26 mouse cellular contexts compared by ENCODE assay signal in the genomic region with DNA sequence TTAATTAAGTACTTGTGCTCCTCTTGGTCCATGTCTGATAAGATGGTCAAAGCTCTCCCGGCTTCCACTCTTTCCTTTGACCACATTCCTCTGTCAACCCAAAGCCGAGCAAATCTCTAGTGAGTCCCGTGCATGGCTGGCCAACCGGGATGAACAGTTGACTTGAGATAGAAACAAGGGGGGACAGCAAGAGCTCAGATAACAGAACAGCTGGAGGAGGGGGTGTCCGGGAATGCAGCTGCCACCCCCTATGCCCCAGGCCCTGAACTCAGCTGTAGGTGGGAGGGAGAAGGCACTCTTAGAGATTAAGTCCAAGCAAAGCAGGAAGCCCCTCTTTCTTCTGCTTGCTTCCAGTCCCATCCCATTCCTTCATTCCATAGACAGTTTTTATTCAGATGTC. TPM values are rescaled to one million over a fixed set of nuclear protein-coding genes. Genes with fewer than 3 reads are reported as not detected.
DNase-seq lines count a peak whose midpoint lies in the region; ATAC-seq and TF ChIP-seq lines count a peak whose summit lies in the region.
"Had no signal": no experiment of that assay in that cellular context is flagged by ENCODE, and none has a peak within 500 bp of the region (broad histone marks: within the 10 kb centered on the region; RNA-seq: fewer than 3 reads in every experiment).

No protein-coding gene starts in this region.

- intact Hi-C loops in heart, adult 2 months (cut with DNase I): no loop called here
- intact Hi-C loops in heart, postnatal 10 days (cut with DNase I): no loop called here

- in situ Hi-C loops in Patski (cut with MboI; ENCODE audit: low pct_unique_long_range_greater_than_20kb): no loop called here

- no peaks in the 10 kb centered on the region for H3K79me2 ChIP-seq in heart, adult 2 months (replicated peaks; ENCODE audit: control insufficient read depth, insufficient read depth, low read length)

- peaks cover 2% of the 10 kb centered on the region; the same call in 1 of the 2 replicates for H3K36me3 ChIP-seq in heart, adult 2 months (ENCODE audit: control insufficient read depth, insufficient read depth, low read length)
- no peaks in the 10 kb centered on the region for H3K36me3 ChIP-seq in kidney, embryonic 15.5 days
- H3K36me3 ChIP-seq in heart, postnatal 0 days (replicated peaks; ENCODE audit: control insufficient read depth, insufficient read depth, low read length): no peaks in the 10 kb centered on the region
- H3K36me3 ChIP-seq: limb, embryonic 15.5 days; midbrain, embryonic 12.5 days; neural tube, embryonic 12.5 days had no signal

- no peaks in the 10 kb centered on the region for H3K27me3 ChIP-seq in heart, adult 2 months (ENCODE audit: control insufficient read depth, insufficient read depth, low read length)
- no peaks in the 10 kb centered on the region for H3K27me3 ChIP-seq in kidney, embryonic 15.5 days
- no peaks in the 10 kb centered on the region for H3K27me3 ChIP-seq in Patski
- no peaks in the 10 kb centered on the region for H3K27me3 ChIP-seq in heart, postnatal 0 days (ENCODE audit: control insufficient read depth, insufficient read depth, low read length)
- H3K27me3 ChIP-seq: limb, embryonic 15.5 days; midbrain, embryonic 12.5 days; neural tube, embryonic 12.5 days had no signal

- H3K9me3 ChIP-seq in kidney, embryonic 15.5 days (replicated peaks): no peaks in the 10 kb centered on the region
- H3K9me3 ChIP-seq in heart, postnatal 0 days (replicated peaks; ENCODE audit: control insufficient read depth, low read length): no peaks in the 10 kb centered on the region
- H3K9me3 ChIP-seq: limb, embryonic 15.5 days; midbrain, embryonic 12.5 days; neural tube, embryonic 12.5 days had no signal

- no peak overlapping the region for H3K4me2 ChIP-seq in kidney, embryonic 15.5 days
- H3K4me2 ChIP-seq in heart, postnatal 0 days (ENCODE audit: low read depth, low read length): no peak overlapping the region
- H3K4me2 ChIP-seq: limb, embryonic 15.5 days; midbrain, embryonic 12.5 days; neural tube, embryonic 12.5 days had no signal

- no peak for TF ChIP-seq EP300 in heart, adult 2 months (IDR thresholded peaks at IDR 0.05; ENCODE audit: insufficient read depth, low read depth, low read length)
- no peak for TF ChIP-seq EP300 in heart, postnatal 0 days (IDR thresholded peaks at IDR 0.05; ENCODE audit: low read depth)

- CTCF ChIA-PET in Patski (lab: Charles Lee): interaction anchor here (1.0 to 2.5 kb wide), 3 partner anchors 9 to 19 kb away, joined by 4 to 10 read pairs (median 7); no protein-coding TSS in a partner anchor

- peak; percentile 56; the same call in 1 of the 2 replicates for ATAC-seq in kidney, embryonic 15.5 days (replicated peaks; ENCODE audit: low FRiP score)
- ATAC-seq in Patski: peak; percentile 7
- no peak for ATAC-seq in heart, postnatal 0 days (ENCODE audit: insufficient read depth, low read depth)
- ATAC-seq: forebrain, embryonic 14.5 days had no signal

- no peak for TF ChIP-seq CTCF in heart, adult 2 months (IDR thresholded peaks at IDR 0.05)
- TF ChIP-seq CTCF in Patski (IDR thresholded peaks at IDR 0.05): no peak
- no peak for TF ChIP-seq CTCF in heart, postnatal 0 days (IDR thresholded peaks at IDR 0.05; ENCODE audit: low read depth)

- DNase-seq in heart, adult 2 months: no peak
- DNase-seq in heart, postnatal 10 days: no peak
- DNase-seq in kidney, postnatal 36 days: no peak
- DNase-seq in Patski (ENCODE audit: low read depth, low spot score) (no peak), MN1 (ENCODE audit: low spot score) (no peak)
- DNase-seq in heart, postnatal 0 days (ENCODE audit: low spot score): no peak
- DNase-seq: cerebellum, adult 9-10 months; gastrocnemius, postnatal 25 days; kidney, adult 18-20 months; layer of hippocampus, adult 9-11 months; thymus, postnatal 4 days had no signal

- H3K9ac ChIP-seq in heart, adult 2 months (ENCODE audit: low read depth, low read length): no peak overlapping the region
- H3K9ac ChIP-seq in kidney, embryonic 15.5 days: no peak overlapping the region
- H3K9ac ChIP-seq in heart, postnatal 0 days (replicated peaks; ENCODE audit: low read depth, low read length): no peak overlapping the region
- H3K9ac ChIP-seq: limb, embryonic 15.5 days; midbrain, embryonic 12.5 days; neural tube, embryonic 12.5 days had no signal

- no peak for TF ChIP-seq POLR2A in heart, adult 2 months (IDR thresholded peaks at IDR 0.05; ENCODE audit: insufficient read depth, low read depth, low read length)

- H3K27ac ChIP-seq in heart, adult 2 months: peak overlapping the region; percentile 79
- peak overlapping the region; percentile 14; the same call in 1 of the 2 replicates for H3K27ac ChIP-seq in kidney, embryonic 15.5 days
- H3K27ac ChIP-seq in heart, postnatal 0 days (ENCODE audit: low read depth): peak overlapping the region; percentile 74
- H3K27ac ChIP-seq: midbrain, embryonic 12.5 days; neural tube, embryonic 12.5 days had no signal

- H3K4me3 ChIP-seq in heart, adult 2 months: no peak overlapping the region
- H3K4me3 ChIP-seq in kidney, embryonic 15.5 days (replicated peaks): no peak overlapping the region
- no peak overlapping the region for H3K4me3 ChIP-seq in heart, postnatal 0 days (ENCODE audit: low read depth, low read length)
- H3K4me3 ChIP-seq: limb, embryonic 15.5 days; midbrain, embryonic 12.5 days; neural tube, embryonic 12.5 days had no signal

- H3K4me1 ChIP-seq in heart, adult 2 months (ENCODE audit: control insufficient read depth, insufficient read depth, low read length): peaks cover 27% of the 10 kb centered on the region
- peaks cover 38% of the 10 kb centered on the region for H3K4me1 ChIP-seq in kidney, embryonic 15.5 days
- H3K4me1 ChIP-seq in heart, postnatal 0 days (ENCODE audit: control insufficient read depth, insufficient read depth): peaks cover 34% of the 10 kb centered on the region
- H3K4me1 ChIP-seq: neural tube, embryonic 12.5 days had no signal

- WGBS in heart, adult 2 months: 16% methylated on average over 5 of the region's 5 CpGs
- 30% methylated on average over 5 of the region's 5 CpGs for WGBS in kidney, embryonic 15.5 days
- WGBS in heart, postnatal 0 days: 9% methylated on average over 5 of the region's 5 CpGs

- POLR2A ChIA-PET in Patski (lab: Charles Lee): interaction anchor here (1.4 kb wide), 2 partner anchors 8 to 9 kb away, joined by 4 to 6 read pairs; no protein-coding TSS in a partner anchor

RNA-seq across cellular contexts. Expression of a gene that starts 2.0 kb away (rescaled TPM):
- 10 to 100 TPM; 36.7 to 38.6 TPM for total RNA-seq in heart, adult 2 months (2021)
- polyA plus RNA-seq in heart, adult 2 months (2012; rRNA removed): 39.9 and 54.4 TPM in 2 replicates
- 10 to 100 TPM; 89.3 to 99.0 TPM for total RNA-seq in heart, postnatal 10 days (2021)
- 54.7 and 60.8 TPM in 2 replicates for polyA plus RNA-seq in kidney, embryonic 15.5 days (2015; fragmentation: Nextera tagmentation; extraction: Ambion mirVana)
- 458 TPM for polyA plus RNA-seq in Patski (2021)
- 13.9 and 20.6 TPM in 2 replicates for total RNA-seq in heart, postnatal 0 days (2014; rRNA removed; ENCODE audit: low replicate concordance)
- 47.8 and 49.1 TPM in 2 replicates for polyA plus RNA-seq in heart, postnatal 0 days (2015; fragmentation: Nextera tagmentation; extraction: Ambion mirVana)

RNA-seq across cellular contexts. Expression of a gene that starts 4.3 kb away (rescaled TPM):
- not detected for total RNA-seq in heart, adult 2 months (2021)
- 0.04 TPM in 1 of 2 replicates, not detected in the other for polyA plus RNA-seq in heart, adult 2 months (2012; rRNA removed)
- not detected for total RNA-seq in heart, postnatal 10 days (2021)
- not detected in 2 replicates for polyA plus RNA-seq in kidney, embryonic 15.5 days (2015; fragmentation: Nextera tagmentation; extraction: Ambion mirVana)
- polyA plus RNA-seq in Patski (2021): not detected
- total RNA-seq in heart, postnatal 0 days (2014; rRNA removed; ENCODE audit: low replicate concordance): not detected in 2 replicates
- polyA plus RNA-seq in heart, postnatal 0 days (2015; fragmentation: Nextera tagmentation; extraction: Ambion mirVana): not detected in 2 replicates
- total RNA-seq: adrenal gland, adult 18-20 months; CH12.LX; common myeloid progenitor, adult 5-6 weeks; gastrocnemius, postnatal 25 days; left cerebral cortex, postnatal 10 days; megakaryocyte progenitor cell, adult 5-6 weeks; MEL; monocyte, adult 5-6 weeks had no signal
- polyA plus RNA-seq: embryonic facial prominence, embryonic 11.5 days; forebrain, embryonic 14.5 days; hindbrain, embryonic 11.5 days; limb, embryonic 15.5 days; liver, embryonic 16.5 days; midbrain, embryonic 12.5 days; neural tube, embryonic 12.5 days had no signal

RNA-seq across cellular contexts. Expression of a gene that starts 21.2 kb away (rescaled TPM):
- 10 to 100 TPM; 24.7 to 27.8 TPM for total RNA-seq in heart, adult 2 months (2021)
- polyA plus RNA-seq in heart, adult 2 months (2012; rRNA removed): 7.9 and 19.0 TPM in 2 replicates
- total RNA-seq in heart, postnatal 10 days (2021): 10 to 100 TPM; 14.5 to 15.1 TPM
- 38.5 and 39.4 TPM in 2 replicates for polyA plus RNA-seq in kidney, embryonic 15.5 days (2015; fragmentation: Nextera tagmentation; extraction: Ambion mirVana)
- 53.2 TPM for polyA plus RNA-seq in Patski (2021)
- 12.4 and 17.3 TPM in 2 replicates for total RNA-seq in heart, postnatal 0 days (2014; rRNA removed; ENCODE audit: low replicate concordance)
- polyA plus RNA-seq in heart, postnatal 0 days (2015; fragmentation: Nextera tagmentation; extraction: Ambion mirVana): 6.0 and 7.0 TPM in 2 replicates

RNA-seq across cellular contexts. Expression of a gene that starts 46.2 kb away (rescaled TPM):
- total RNA-seq in heart, adult 2 months (2021): under 1 TPM in 1 of 2 experiments, not detected in 1; 0.05 TPM
- 0.02 and 0.06 TPM in 2 replicates for polyA plus RNA-seq in heart, adult 2 months (2012; rRNA removed)
- under 1 TPM; 0.05 to 0.14 TPM for total RNA-seq in heart, postnatal 10 days (2021)
- polyA plus RNA-seq in kidney, embryonic 15.5 days (2015; fragmentation: Nextera tagmentation; extraction: Ambion mirVana): 0.26 TPM in 2 replicates
- polyA plus RNA-seq in Patski (2021): 0.04 TPM
- total RNA-seq in heart, postnatal 0 days (2014; rRNA removed; ENCODE audit: low replicate concordance): not detected in 2 replicates
- polyA plus RNA-seq in heart, postnatal 0 days (2015; fragmentation: Nextera tagmentation; extraction: Ambion mirVana): 0.03 TPM in 1 of 2 replicates, not detected in the other
- total RNA-seq: common myeloid progenitor, adult 5-6 weeks; gastrocnemius, postnatal 25 days; megakaryocyte progenitor cell, adult 5-6 weeks; MEL; monocyte, adult 5-6 weeks had no signal

Comparison
In these comparisons a context has a peak if more than half of its experiments do, and no peak if none do; other contexts are left out.
1. H3K27ac ChIP-seq: peak in every context shown above with its lines; median percentile 79 in heart, adult 2 months; 74 in heart, postnatal 0 days; 14 in kidney, embryonic 15.5 days.